Mouse (Mus musculus): ENCODE measurements at regions not wholly inside any gene's neighbourhood (a gene's known extent, or its start where the extent isn't known, plus 50 kb on each side); places are given as distances from the start of the nearest gene placed in this dataset.

- no peak for TF ChIP-seq CTCF (IDR thresholded peaks at IDR 0.05; ENCODE audit: low read depth, low read length)
- no peak for TF ChIP-seq POLR2A (IDR thresholded peaks at IDR 0.05; ENCODE audit: extremely low read depth, insufficient read depth, low read length)
These were observed 74.0 kb downstream of the Foxb1 start for GRCm38 (mm10) chr9:69686766-69687165.
